Mouse (Mus musculus) liver, embryonic 15.5 days (tissue): ENCODE results near the gene Baz1b. TPM values are rescaled to one million over a fixed set of nuclear protein-coding genes. Genes with fewer than 3 reads are reported as not detected.

Source experiments
- ATAC-seq: fragments of 200-750 bp; cut with Nextera tagmentation; 2 replicates; pipeline ENCODE4 v1.8.0; 2017; ENCODE audit warnings: moderate number of reproducible peaks, mild to moderate bottlenecking, moderate library complexity; ENCODE audit not compliant: insufficient read depth
- H3K27ac ChIP-seq: fragments of 300-500 bp; sonication (generic); replicated peaks from 2 replicates; pipeline ENCODE4 v1.5.1; 2015; ENCODE audit warnings: mild to moderate bottlenecking, inconsistent platforms
- H3K27me3 ChIP-seq: fragments of 300-500 bp; sonication (generic); 2 replicates; pipeline ENCODE4 v1.6.1; 2015; ENCODE audit warnings: mild to moderate bottlenecking, inconsistent platforms
- H3K36me3 ChIP-seq: fragments of 300-500 bp; sonication (generic); replicated peaks from 2 replicates; pipeline ENCODE4 v1.6.1; 2015; ENCODE audit warnings: moderate library complexity, mild to moderate bottlenecking, inconsistent platforms
- H3K4me1 ChIP-seq: fragments of 300-500 bp; sonication (generic); replicated peaks from 2 replicates; pipeline ENCODE4 v1.6.1; 2015; ENCODE audit warnings: inconsistent platforms
- H3K4me2 ChIP-seq: fragments of 300-500 bp; sonication (generic); 2 replicates; pipeline ENCODE4 v1.6.1; 2015; ENCODE audit warnings: moderate library complexity, mild to moderate bottlenecking, inconsistent platforms
- H3K4me3 ChIP-seq: fragments of 300-500 bp; sonication (generic); replicated peaks from 2 replicates; pipeline ENCODE4 v1.5.1; 2015; ENCODE audit warnings: mild to moderate bottlenecking, inconsistent platforms
- H3K9ac ChIP-seq: fragments of 300-500 bp; sonication (generic); 2 replicates; pipeline ENCODE4 v1.6.1; 2015; ENCODE audit warnings: moderate library complexity, mild to moderate bottlenecking, inconsistent platforms
- H3K9me3 ChIP-seq: fragments of 300-500 bp; sonication (generic); replicated peaks from 2 replicates; pipeline ENCODE4 v1.6.1; 2016; ENCODE audit warnings: inconsistent platforms
- WGBS: fragments of 180-500 bp; shearing (Covaris S2); methylation state at CpG from one replicate; pipeline ENCODE4 v1.1.7; 2015; ENCODE audit warnings: mixed read lengths; ENCODE audit not compliant: insufficient replicate concordance; 5-methylcytosine and 5-hydroxymethylcytosine counted together
- polyA plus RNA-seq: library from polyadenylated mRNA; unstranded; fragments of >200 nt; fragmentation: Nextera tagmentation; extraction: Ambion mirVana; gene quantifications from 2 replicates; pipeline ENCODE4 v1.2.1, GENCODE M21; 2015

The Baz1b gene
- 18.2 and 20.1 TPM in 2 replicates for polyA plus RNA-seq

DNA sequence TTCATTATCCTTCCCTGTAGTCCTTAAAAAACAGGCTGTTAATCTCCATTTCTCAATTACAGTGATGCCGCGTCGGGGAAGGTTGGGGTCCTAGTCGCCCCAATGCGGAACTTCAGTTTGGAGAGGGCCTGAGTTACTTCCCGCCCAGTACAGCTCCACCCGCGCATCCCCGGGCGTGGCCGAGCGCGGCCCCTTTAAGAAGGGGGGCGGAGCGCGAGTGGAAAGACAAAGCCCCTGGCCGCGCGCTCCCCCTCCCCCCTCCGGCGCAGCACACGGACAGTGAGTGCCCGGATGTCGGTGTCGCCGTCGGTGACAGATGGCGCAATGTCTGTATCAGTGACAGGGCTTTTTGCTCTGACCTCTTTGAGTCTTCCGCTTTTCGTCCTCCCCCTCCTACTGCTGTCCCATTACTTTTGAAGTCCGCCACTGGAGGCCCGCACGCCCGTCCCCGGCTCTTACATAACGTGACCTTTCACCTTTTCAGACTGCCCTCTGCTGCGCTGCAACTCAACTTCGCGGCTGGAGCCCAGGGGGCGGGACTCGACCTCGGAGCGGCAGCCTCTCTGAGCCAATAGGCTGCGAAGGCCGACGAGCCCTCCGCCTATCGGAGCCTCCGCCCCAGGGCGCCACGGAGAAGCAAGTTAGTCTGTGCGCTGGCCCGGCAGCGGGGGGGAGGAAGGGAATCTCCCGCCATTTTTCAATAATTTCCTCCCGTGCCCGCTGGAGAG is at the start of gene Baz1b:
Gene Baz1b (plus strand): TSS at position 644 of the 728 bp plus-strand sequence.
- peak; percentile 94 for ATAC-seq
- Histone ChIP-seq H3K9ac (peak within 1 kb of the TSS; percentile 97), H3K27me3 (no peaks in the 10 kb centered on the region), H3K9me3 (no peaks in the 10 kb centered on the region), H3K36me3 (peaks cover 38% of the 10 kb centered on the region), H3K4me3 (peak within 1 kb of the TSS; percentile 98), H3K4me1 (peaks cover 52% of the 10 kb centered on the region), H3K4me2 (peak within 1 kb of the TSS; percentile 81), H3K27ac (peak within 1 kb of the TSS; percentile 94)
- under 1% methylated on average over 57 of the region's 57 CpGs for WGBS

DNA sequence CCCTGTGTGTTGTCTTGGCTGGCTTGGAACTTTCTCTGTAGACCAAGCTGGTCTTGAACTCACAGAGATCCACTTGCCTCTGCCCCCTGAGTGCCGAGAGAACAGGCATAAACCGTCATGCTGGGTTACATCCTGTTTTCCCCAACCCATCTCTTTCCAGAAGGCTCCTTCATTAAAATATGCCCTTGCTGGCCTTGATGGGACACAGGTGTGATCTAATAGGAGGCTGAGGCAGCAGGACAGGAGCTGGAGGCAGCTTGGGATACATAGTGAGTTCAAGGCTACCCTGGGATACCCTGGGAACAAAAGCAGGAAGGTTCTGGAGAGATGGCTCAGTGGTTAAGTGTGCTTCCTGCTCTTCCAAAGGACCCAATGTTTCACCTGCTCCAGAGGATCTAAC is 47.2 kb upstream of the Baz1b start:
- Histone ChIP-seq H3K9ac (no peak overlapping the region), H3K4me2 (no peak overlapping the region), H3K27ac (no peak overlapping the region), H3K36me3 (peaks cover 5% of the 10 kb centered on the region; the same call in 1 of the 2 replicates), H3K4me1 (peaks cover 6% of the 10 kb centered on the region), H3K9me3 (no peaks in the 10 kb centered on the region), H3K4me3 (no peak overlapping the region), H3K27me3 (peaks cover 6% of the 10 kb centered on the region; the same call in 1 of the 2 replicates)
- WGBS: 49% methylated on average over 2 of the region's 2 CpGs
- no peak for ATAC-seq

DNA sequence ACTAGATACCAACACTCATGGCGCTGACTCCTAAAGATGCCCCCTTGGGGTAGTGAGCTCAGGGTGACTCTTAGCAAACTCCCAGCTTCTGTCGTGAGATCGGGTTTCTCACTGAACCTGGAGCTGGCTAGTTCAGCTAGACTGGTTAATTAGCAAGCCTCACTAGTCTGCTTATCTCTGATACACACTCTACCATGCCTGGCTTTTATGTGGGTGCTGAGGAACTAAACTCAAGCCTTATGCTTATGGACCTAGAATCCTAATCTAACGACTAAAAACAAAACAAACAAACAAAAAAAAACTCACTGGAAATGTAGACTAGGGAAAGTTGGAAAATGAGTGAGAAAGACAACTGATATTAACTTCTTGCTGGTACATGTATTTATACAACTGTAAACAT is 42.6 kb upstream of the Baz1b start:
- H3K9ac ChIP-seq: no peak overlapping the region
- peaks cover 29% of the 10 kb centered on the region for H3K4me1 ChIP-seq
- H3K4me3 ChIP-seq: no peak overlapping the region
- H3K27ac ChIP-seq: no peak overlapping the region
- WGBS: 21% methylated on average over 4 of the region's 4 CpGs
- H3K27me3 ChIP-seq: no peaks in the 10 kb centered on the region; the same call in 1 of the 2 replicates
- no peaks in the 10 kb centered on the region for H3K9me3 ChIP-seq
- H3K4me2 ChIP-seq: no peak overlapping the region
- no peak for ATAC-seq
- no peaks in the 10 kb centered on the region for H3K36me3 ChIP-seq

DNA sequence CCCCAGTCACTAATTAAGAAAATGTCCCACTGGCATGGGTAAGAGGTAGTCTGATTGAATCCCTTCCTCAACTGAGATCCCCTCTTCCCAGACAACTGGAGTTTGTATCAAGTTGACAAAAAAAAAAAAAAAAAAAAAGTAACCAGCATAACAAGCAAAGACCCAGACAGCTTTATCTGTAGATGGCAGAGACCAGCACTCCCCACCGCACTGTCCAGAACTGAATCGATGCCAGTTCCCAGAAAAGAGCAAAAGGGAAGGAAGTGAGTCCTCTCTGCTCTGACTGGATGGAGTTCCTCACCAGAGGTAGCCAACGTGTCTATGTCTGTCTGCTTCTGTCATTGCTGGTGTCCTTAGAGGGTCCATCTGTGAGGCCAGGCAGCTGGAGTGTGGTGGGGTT is 41.5 kb upstream of the Baz1b start:
- H3K27me3 ChIP-seq: no peaks in the 10 kb centered on the region; the same call in 1 of the 2 replicates
- no peak overlapping the region for H3K27ac ChIP-seq
- peaks cover 32% of the 10 kb centered on the region for H3K4me1 ChIP-seq
- no peaks in the 10 kb centered on the region for H3K36me3 ChIP-seq
- no peak for ATAC-seq
- H3K9ac ChIP-seq: no peak overlapping the region
- 2% methylated on average over 3 of the region's 3 CpGs for WGBS
- H3K4me3 ChIP-seq: no peak overlapping the region
- no peak overlapping the region for H3K4me2 ChIP-seq
- no peaks in the 10 kb centered on the region for H3K9me3 ChIP-seq

DNA sequence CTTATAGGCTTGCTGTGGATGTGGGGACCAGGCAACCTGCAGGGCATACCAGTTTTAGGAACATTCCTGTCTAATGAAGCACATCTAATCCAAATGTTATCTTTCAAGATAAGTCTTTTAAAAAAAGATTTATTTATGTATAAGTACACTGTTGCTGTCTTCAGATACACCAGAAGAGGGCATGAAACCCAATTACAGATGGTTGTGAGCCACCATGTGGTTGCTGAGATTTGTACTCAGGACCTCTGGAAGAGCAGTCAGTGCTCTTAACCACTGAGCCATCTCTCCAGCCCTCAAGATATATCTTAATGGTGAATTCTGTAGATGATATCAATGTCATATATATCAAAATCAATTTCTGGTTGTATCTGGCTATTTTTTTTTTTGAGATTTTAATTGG is 41.1 kb upstream of the Baz1b start:
- no peak for ATAC-seq
- H3K9ac ChIP-seq: no peak overlapping the region
- H3K4me3 ChIP-seq: no peak overlapping the region
- H3K4me1 ChIP-seq: peaks cover 35% of the 10 kb centered on the region
- H3K27me3 ChIP-seq: no peaks in the 10 kb centered on the region; the same call in 1 of the 2 replicates
- no peaks in the 10 kb centered on the region for H3K36me3 ChIP-seq
- H3K27ac ChIP-seq: no peak overlapping the region
- H3K9me3 ChIP-seq: no peaks in the 10 kb centered on the region
- H3K4me2 ChIP-seq: no peak overlapping the region

DNA sequence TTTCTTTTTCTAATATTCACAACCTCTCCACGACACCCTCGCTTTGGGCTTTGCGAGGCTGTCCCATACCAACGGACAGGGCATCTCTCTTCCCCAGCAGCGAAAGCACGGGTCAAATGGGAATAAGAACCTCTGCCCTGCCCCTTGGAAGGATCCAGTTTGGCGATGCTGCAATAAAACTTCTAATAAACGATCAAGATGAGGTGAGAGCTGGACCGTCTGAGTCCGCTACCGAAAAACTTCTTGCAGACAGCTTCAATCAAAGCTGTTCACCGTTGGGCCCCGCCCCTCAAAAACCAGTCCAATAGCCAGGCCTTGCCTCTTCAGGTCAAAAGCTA is 38.4 kb upstream of the Baz1b start:
- Histone ChIP-seq H3K27ac (peak overlapping the region; percentile 97; the same call in 1 of the 2 replicates), H3K36me3 (peaks cover 11% of the 10 kb centered on the region), H3K27me3 (no peaks in the 10 kb centered on the region), H3K4me2 (peak overlapping the region; percentile 93), H3K9me3 (no peaks in the 10 kb centered on the region), H3K4me1 (peaks cover 40% of the 10 kb centered on the region), H3K9ac (peak overlapping the region; percentile 61), H3K4me3 (peak overlapping the region; percentile 93)
- no peak for ATAC-seq
- under 1% methylated on average over 13 of the region's 13 CpGs for WGBS

DNA sequence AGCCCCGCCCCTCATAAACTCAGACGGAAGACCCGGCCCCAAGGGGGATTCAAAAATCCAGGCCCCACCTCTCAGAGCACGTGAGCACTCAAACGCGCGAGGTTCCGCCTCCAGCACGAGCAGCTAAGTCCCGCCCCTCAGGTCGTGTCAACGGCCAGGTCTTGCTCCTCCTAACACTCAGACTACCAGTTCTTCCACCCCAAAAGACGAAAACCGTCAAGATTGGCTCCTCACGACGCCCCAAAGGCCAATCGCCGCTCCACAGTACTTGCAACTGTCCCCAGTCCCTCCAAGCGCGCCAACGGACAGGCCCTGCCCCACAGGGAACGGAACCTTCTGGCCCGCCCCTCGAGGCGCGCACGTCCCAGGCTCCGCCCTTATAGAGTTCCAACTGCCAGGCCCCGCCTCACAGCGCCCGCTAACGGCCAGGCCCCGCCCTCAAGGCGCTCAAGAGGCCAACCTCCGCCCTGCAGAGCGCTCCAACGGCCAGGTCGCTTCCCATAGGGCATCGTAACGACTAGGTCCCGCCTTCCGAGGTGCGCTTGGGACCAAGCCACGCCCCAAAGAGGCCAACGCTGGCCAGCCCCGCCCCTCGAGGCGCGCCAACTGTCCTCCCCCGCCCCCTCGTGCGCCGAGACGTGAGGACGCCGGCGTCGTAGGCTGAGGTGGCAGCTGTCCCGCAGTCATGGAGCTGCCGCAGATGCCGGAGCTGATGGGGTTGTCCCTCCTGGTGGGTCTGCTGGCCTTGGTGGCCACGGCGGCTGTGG is 37.8 kb upstream of the Baz1b start, which contains the start of gene Tbl2:
Gene Tbl2 (plus strand): TSS at position 605 of the 767 bp plus-strand sequence.
- peak within 1 kb of the TSS; percentile 97 for H3K27ac ChIP-seq
- peak; percentile 97 for ATAC-seq
- no peaks in the 10 kb centered on the region for H3K9me3 ChIP-seq
- peak within 1 kb of the TSS; percentile 92 for H3K9ac ChIP-seq
- H3K4me3 ChIP-seq: peak within 1 kb of the TSS; percentile 93
- WGBS: under 1% methylated on average over 63 of the region's 63 CpGs
- H3K36me3 ChIP-seq: peaks cover 17% of the 10 kb centered on the region
- peaks cover 39% of the 10 kb centered on the region for H3K4me1 ChIP-seq
- no peaks in the 10 kb centered on the region for H3K27me3 ChIP-seq
- peak within 1 kb of the TSS; percentile 94 for H3K4me2 ChIP-seq

DNA sequence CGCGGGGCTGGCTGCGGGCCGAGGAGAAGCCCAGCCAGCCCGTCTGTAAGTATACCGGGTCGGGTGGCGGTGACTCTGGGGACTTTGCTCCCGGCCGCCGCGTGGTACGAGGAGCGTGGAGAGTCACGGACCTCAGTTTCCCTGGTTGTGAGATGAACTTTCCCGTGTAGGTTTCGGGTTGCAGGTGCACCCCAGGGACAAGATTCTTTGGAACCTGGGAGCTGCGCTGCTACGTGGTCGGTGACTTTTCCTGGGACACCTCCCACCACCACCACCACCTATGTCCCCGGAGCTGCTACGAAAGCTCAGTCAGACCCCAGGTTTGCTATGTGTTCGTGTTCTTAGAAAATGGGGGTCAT is 37.3 kb upstream of the Baz1b start:
- Histone ChIP-seq H3K4me2 (peak overlapping the region; percentile 94), H3K9me3 (no peaks in the 10 kb centered on the region), H3K4me3 (peak overlapping the region; percentile 93), H3K27me3 (no peaks in the 10 kb centered on the region), H3K4me1 (peaks cover 34% of the 10 kb centered on the region), H3K27ac (peak overlapping the region; percentile 80), H3K9ac (peak overlapping the region; percentile 92), H3K36me3 (peaks cover 22% of the 10 kb centered on the region)
- WGBS: under 1% methylated on average over 23 of the region's 23 CpGs
- ATAC-seq: no peak; the same call in 1 of the 2 replicates

DNA sequence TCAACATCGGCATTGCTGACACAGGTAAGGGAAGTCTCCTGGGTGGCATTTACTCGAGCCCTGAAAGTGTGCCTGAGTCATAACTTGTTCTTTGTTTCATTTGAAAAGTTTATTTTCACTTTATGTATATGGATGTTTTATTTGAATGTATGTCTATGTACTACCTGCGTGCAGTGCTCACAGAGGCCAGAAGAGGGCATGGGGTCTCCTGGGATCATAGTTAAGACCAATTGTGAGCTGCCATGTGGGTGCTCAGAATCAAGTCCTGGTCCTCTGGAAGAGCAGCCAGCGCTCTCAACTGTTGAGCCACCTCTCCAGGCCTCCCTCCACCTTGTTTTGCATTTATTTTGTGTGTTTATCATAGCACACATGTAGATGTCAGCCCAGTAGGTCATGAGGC is 30.6 kb upstream of the Baz1b start:
- no peak for ATAC-seq
- H3K4me1 ChIP-seq: no peaks in the 10 kb centered on the region
- WGBS: 85% methylated on average over 4 of the region's 4 CpGs
- no peak overlapping the region for H3K4me3 ChIP-seq
- H3K9me3 ChIP-seq: no peaks in the 10 kb centered on the region
- no peak overlapping the region for H3K9ac ChIP-seq
- H3K27me3 ChIP-seq: no peaks in the 10 kb centered on the region
- H3K4me2 ChIP-seq: no peak overlapping the region
- no peak overlapping the region for H3K27ac ChIP-seq
- H3K36me3 ChIP-seq: peaks cover 86% of the 10 kb centered on the region

DNA sequence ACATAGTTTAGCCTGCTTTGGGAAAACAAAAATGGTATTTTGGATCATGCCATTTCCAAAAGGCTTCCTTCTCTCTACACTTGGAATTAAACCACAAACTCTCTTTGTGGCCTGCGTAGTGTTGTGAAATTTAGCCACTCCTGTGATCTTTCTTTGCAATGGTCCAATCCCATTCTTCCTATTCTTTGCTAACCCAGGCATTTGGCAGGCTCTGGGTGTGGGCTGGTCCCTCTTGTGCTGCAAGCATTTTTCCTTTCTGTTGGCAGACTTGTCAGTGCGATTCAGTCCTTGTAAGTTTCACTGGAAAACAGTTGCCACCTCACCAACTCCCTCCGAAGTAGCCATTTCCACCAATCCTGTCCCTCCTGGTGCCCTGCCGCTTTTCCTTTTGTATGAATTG is 25.8 kb upstream of the Baz1b start:
- peaks cover 66% of the 10 kb centered on the region for H3K36me3 ChIP-seq
- no peak for ATAC-seq
- H3K4me1 ChIP-seq: peaks cover 17% of the 10 kb centered on the region
- H3K9me3 ChIP-seq: no peaks in the 10 kb centered on the region
- H3K9ac ChIP-seq: no peak overlapping the region
- WGBS: 82% methylated on average over 4 of the region's 4 CpGs
- no peak overlapping the region for H3K4me3 ChIP-seq
- no peak overlapping the region for H3K27ac ChIP-seq
- H3K27me3 ChIP-seq: no peaks in the 10 kb centered on the region
- no peak overlapping the region for H3K4me2 ChIP-seq

DNA sequence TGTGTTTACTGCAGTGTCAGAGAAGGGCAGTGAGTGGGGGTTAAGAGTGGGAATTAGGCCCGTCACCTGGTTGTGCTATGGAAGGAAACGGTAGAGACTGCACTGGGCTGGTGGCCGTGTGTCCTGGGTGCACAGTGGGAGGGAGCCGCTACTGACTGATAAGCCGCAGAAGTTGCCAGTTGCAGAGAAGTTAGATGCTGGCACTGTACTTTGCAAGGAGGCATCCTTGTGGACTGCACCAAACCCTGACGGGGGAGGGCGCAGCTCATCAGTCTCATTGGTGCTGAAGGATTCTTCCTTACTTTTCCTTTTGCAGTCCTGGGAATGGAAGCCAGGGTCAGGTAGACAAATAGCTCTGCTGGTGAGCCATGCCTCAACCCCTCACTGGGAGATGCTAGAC is 25.4 kb upstream of the Baz1b start:
- ATAC-seq: no peak
- Histone ChIP-seq H3K36me3 (peaks cover 61% of the 10 kb centered on the region), H3K27ac (no peak overlapping the region), H3K4me1 (peaks cover 17% of the 10 kb centered on the region), H3K4me3 (no peak overlapping the region), H3K9ac (no peak overlapping the region), H3K9me3 (no peaks in the 10 kb centered on the region), H3K4me2 (no peak overlapping the region), H3K27me3 (no peaks in the 10 kb centered on the region)
- 66% methylated on average over 7 of the region's 7 CpGs for WGBS
